Mouse (Mus musculus) heart, adult 9 months (tissue): ENCODE data around the gene Iapp.
"Not testable (repeated sequence)": the region's sequence is repeated elsewhere in the genome, so short reads cannot be mapped to it uniquely, and the experiment has no call there.

Experiments
- DNase-seq, 2 experiments: peaks; one replicate each; pipeline ENCODE4 v3.0.0; 2022; ENCODE audit warnings: low spot score in 2 of 2

Gene Iapp

GRCm38 (mm10) chr6:142298098-142298497 lies at the start of gene Iapp:
Iapp (plus strand) TSS chr6:142298423.
- no peak for DNase-seq

GRCm38 (mm10) chr6:142250738-142251307 lies 47.4 kb upstream of the Iapp start:
- not testable (repeated sequence) for DNase-seq

- DNase-seq = no peak
Observed at GRCm38 (mm10) chr6:142275721-142276442, 22.3 kb upstream of the Iapp start.

- no peak for DNase-seq
Observed at GRCm38 (mm10) chr6:142289413-142290118, 8.7 kb upstream of the Iapp start.

GRCm38 (mm10) chr6:142305076-142305475 lies 6.9 kb downstream of the Iapp start:
- no peak for DNase-seq

- no peak for DNase-seq
Observed at GRCm38 (mm10) chr6:142314285-142314684, 16.1 kb downstream of the Iapp start.

- no peak for DNase-seq
Observed at GRCm38 (mm10) chr6:142317106-142317505, 18.9 kb downstream of the Iapp start.

- no peak for DNase-seq
Observed at GRCm38 (mm10) chr6:142322881-142323280, 24.7 kb downstream of the Iapp start, which contains the start of gene Slco1a5. Slco1a5 (minus strand) TSS chr6:142322981.

- no peak for DNase-seq
Observed at GRCm38 (mm10) chr6:142326598-142326997, 28.4 kb downstream of the Iapp start.

GRCm38 (mm10) chr6:142329201-142329600 lies 31.0 kb downstream of the Iapp start:
- no peak for DNase-seq

- no peak for DNase-seq
Observed at GRCm38 (mm10) chr6:142338961-142339360, 40.7 kb downstream of the Iapp start.

- DNase-seq = no peak
Observed at GRCm38 (mm10) chr6:142339576-142339975, 41.4 kb downstream of the Iapp start.

GRCm38 (mm10) chr6:142343561-142343960 lies 45.3 kb downstream of the Iapp start:
- DNase-seq = peak in 1 of 2 experiments; percentile 7

- DNase-seq = peak; percentile 75 to 85
Observed at GRCm38 (mm10) chr6:142345440-142346038, 47.3 kb downstream of the Iapp start, which contains the start of gene Pyroxd1. Pyroxd1 (plus strand) TSS chr6:142345654.

- DNase-seq = no peak
Observed at GRCm38 (mm10) chr6:142346181-142347110, 48.2 kb downstream of the Iapp start.

GRCm38 (mm10) chr6:142347431-142348385 lies 49.5 kb downstream of the Iapp start:
- no peak for DNase-seq

- not testable (repeated sequence) for DNase-seq
Observed at GRCm38 (mm10) chr6:142352099-142352498, 53.9 kb downstream of the Iapp start.
